Mouse (Mus musculus) thymus, postnatal 0 days (tissue): ENCODE data around the gene Svs1. TPM values are rescaled to one million over a fixed set of nuclear protein-coding genes. Genes with fewer than 3 reads are reported as not detected.

Experiments used
- polyA plus RNA-seq: library from polyadenylated mRNA; unstranded; fragments of >200 nt; fragmentation: Nextera tagmentation; extraction: Ambion mirVana; gene quantifications from 2 replicates; pipeline ENCODE4 v1.2.1, GENCODE M21; 2015

Svs1 gene
- polyA plus RNA-seq, 1 experiment from 2014 or later, result not detected

Other genes with a start within 250 kb of the Svs1 start
- gene Gimap1, start 247.8 kb upstream of the Svs1 start, polyA plus RNA-seq, result 148 and 170 TPM in 2 replicates
- 23.7 and 29.6 TPM in 2 replicates for gene Gimap5, start 240.7 kb upstream of the Svs1 start, polyA plus RNA-seq
- 3.6 and 5.3 TPM in 2 replicates for gene Gimap3, start 216.0 kb upstream of the Svs1 start, polyA plus RNA-seq
- gene Tmem176a, start 145.9 kb upstream of the Svs1 start, polyA plus RNA-seq, result 129 and 134 TPM in 2 replicates
- gene Tmem176b, start 145.4 kb upstream of the Svs1 start, polyA plus RNA-seq, result 304 TPM in 2 replicates
- gene Aoc1, start 114.0 kb upstream of the Svs1 start, polyA plus RNA-seq, result 0.66 and 0.86 TPM in 2 replicates
- 0.06 and 0.10 TPM in 2 replicates for gene 1600015I10Rik, start 57.0 kb upstream of the Svs1 start, polyA plus RNA-seq
- 0.18 TPM in 1 of 2 replicates, not detected in the other for gene Doxl2, start 11.9 kb upstream of the Svs1 start, polyA plus RNA-seq
- gene Gpnmb, start 49.7 kb downstream of the Svs1 start, polyA plus RNA-seq, result 0.74 and 0.96 TPM in 2 replicates
- 115 and 119 TPM in 2 replicates for gene Malsu1, start 86.9 kb downstream of the Svs1 start, polyA plus RNA-seq
- gene Igf2bp3, start 228.1 kb downstream of the Svs1 start, polyA plus RNA-seq, result 59.2 and 71.3 TPM in 2 replicates